Mouse (Mus musculus) lung, postnatal 0 days (tissue): ENCODE data around the gene Col20a1. TPM values are rescaled to one million over a fixed set of nuclear protein-coding genes. Genes with fewer than 3 reads are reported as not detected.

Experiments used
- ATAC-seq: fragments of 200-750 bp; cut with Nextera tagmentation; 2 replicates; pipeline ENCODE4 v1.8.0; 2017; ENCODE audit warnings: moderate library complexity
- DNase-seq: peaks from one replicate; pipeline ENCODE4 v3.0.0-alpha.2; 2016; ENCODE audit warnings: low spot score
- H3K27ac ChIP-seq: fragments of 300-500 bp; sonication (generic); 2 replicates; pipeline ENCODE4 v1.5.1; 2014; ENCODE audit warnings: antibody characterized with exemption, mild to moderate bottlenecking, low read length, mixed read lengths
- H3K27me3 ChIP-seq: fragments of 300-500 bp; sonication (generic); replicated peaks from 2 replicates; pipeline ENCODE4 v1.6.1; 2014; ENCODE audit warnings: low read length, mixed read lengths; ENCODE audit not compliant: insufficient read depth
- H3K36me3 ChIP-seq: fragments of 300-500 bp; sonication (generic); 2 replicates; pipeline ENCODE4 v1.6.1; 2014; ENCODE audit warnings: low read length, mixed read lengths; ENCODE audit not compliant: insufficient read depth
- H3K4me1 ChIP-seq: fragments of 300-500 bp; sonication (generic); 2 replicates; pipeline ENCODE4 v1.6.1; 2014; ENCODE audit warnings: antibody characterized with exemption, low read depth, low read length, mixed read lengths; ENCODE audit not compliant: insufficient read depth
- H3K4me2 ChIP-seq: fragments of 300-500 bp; sonication (generic); replicated peaks from 2 replicates; pipeline ENCODE4 v1.6.1; 2014; ENCODE audit warnings: low read depth, mild to moderate bottlenecking, low read length, moderate library complexity, mixed read lengths
- H3K4me3 ChIP-seq: fragments of 300-500 bp; sonication (generic); 2 replicates; pipeline ENCODE4 v1.5.1; 2014; ENCODE audit warnings: low read depth, low read length
- H3K9ac ChIP-seq: fragments of 300-500 bp; sonication (generic); replicated peaks from 2 replicates; pipeline ENCODE4 v1.6.1; 2014; ENCODE audit warnings: low read depth, mild to moderate bottlenecking
- H3K9me3 ChIP-seq: fragments of 300-500 bp; sonication (generic); 2 replicates; pipeline ENCODE4 v1.6.1; 2016; ENCODE audit warnings: low read length, mixed read lengths
- CTCF ChIP-seq: IDR thresholded peaks from 2 replicates; pipeline ENCODE4 v1.5.1; 2016; ENCODE audit warnings: antibody characterized with exemption, mild to moderate bottlenecking
- EP300 ChIP-seq: IDR thresholded peaks from 2 replicates; pipeline ENCODE4 v1.6.1; 2016; ENCODE audit warnings: antibody characterized with exemption, mild to moderate bottlenecking, control low read depth
- WGBS: fragments of 180-500 bp; shearing (Covaris S2); extraction: QIAGEN DNeasy Blood & Tissue Kit; methylation state at CpG from one replicate; pipeline ENCODE4 v1.1.7; 2014; 5-methylcytosine and 5-hydroxymethylcytosine counted together
- polyA plus RNA-seq: library from polyadenylated mRNA; unstranded; fragments of >200 nt; fragmentation: Nextera tagmentation; extraction: Ambion mirVana; gene quantifications from 2 replicates; pipeline ENCODE4 v1.2.1, GENCODE M21; 2015

Col20a1 gene
- polyA plus RNA-seq, 1 experiment from 2014 or later, result 0.20 TPM

DNA sequence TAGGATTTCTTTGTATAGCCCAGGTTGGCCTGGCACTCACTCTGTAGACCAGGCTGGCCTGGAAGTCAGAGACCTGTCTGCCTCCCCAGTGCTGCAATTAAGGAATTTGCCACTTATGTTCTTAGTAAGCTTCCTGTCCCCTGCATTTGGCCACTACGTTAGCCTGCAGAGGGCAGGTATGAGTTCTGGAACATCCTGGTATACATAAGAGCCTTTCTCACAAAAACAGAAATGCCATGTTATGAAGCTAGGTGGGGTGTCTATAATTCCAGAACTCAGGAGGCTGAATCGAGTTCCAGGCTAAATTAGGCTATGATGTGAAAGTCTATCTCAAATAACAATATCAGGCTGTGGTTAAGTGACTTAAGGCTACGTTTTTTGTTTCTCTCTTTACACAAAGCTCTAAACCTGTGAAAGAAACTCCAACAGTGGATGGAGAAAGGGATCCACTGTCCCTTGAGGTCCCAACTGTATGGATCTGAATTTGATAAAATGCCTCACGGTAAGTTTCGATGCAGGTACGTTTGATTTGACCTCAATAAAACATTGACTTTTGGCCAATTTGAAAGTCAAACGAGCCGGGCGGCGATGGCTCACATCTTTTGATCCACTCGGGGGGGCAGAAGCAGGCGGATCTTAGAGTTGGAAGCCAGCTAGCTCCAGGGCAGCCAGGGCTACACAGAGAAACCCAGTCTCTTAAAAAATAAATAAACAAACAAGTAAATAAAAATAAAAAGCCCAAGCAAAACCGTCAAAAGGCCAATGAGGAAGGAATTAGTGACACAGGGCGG lies 20.0 kb upstream of the Col20a1 start:
- DNase-seq, result peak; percentile 65

DNA sequence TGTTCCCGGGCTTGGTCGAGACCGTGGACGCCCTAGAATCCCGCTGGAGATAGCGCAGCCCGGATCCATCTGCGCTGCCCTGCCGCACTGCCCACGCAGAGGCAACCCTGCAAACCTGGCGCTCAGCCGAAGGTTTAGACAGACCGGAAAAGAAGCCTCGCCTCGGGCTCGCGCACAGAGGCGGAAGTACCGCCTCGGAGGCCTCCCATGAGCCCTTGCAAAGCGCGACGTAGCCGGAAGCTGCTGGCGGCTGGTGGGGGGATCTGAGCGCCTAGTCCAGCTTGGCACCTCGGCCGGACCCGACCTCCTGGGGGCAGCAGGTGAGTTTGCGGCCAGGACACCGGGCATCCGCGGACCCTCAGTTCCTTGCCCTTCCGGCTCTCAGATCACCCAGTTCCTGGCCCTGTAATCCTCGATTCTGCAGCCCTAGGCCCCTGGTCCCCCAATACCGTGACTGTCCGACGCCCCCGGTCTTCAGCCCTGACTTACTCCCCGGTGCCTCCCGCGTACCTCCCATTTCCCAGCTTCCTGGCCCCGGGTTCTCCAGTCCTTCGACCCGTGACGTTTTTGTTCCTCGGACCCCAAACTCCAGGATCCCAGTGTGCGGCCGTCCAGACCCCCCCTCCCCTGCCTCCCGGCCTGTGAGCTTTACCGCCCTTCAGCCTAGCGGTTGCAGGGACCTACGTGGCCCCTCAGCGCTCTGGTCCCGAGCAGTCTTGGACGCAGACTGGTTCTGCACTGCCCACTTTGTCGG lies 19.1 kb upstream of the Col20a1 start, which contains the start of gene Arfgap1:
Gene Arfgap1, plus strand, starts transcription at position 216 of the 754 bp plus-strand sequence.
- peak within 1 kb of the TSS; percentile 88 for H3K4me2 ChIP-seq
- H3K4me3 ChIP-seq, result peak within 1 kb of the TSS; percentile 77
- DNase-seq (peak; percentile 98), ATAC-seq (peak; percentile 95)
- H3K27me3 ChIP-seq, result no peaks in the 10 kb centered on the region
- peaks cover 20% of the 10 kb centered on the region for H3K36me3 ChIP-seq
- H3K4me1 ChIP-seq, result peaks cover 3% of the 10 kb centered on the region; the same call in 1 of the 2 replicates
- under 1% methylated on average over 57 of the region's 57 CpGs for WGBS
- H3K27ac ChIP-seq, result peak within 1 kb of the TSS; percentile 78
- TF ChIP-seq EP300 (no peak), CTCF (no peak; the same call in 1 of the 2 replicates)
- peak within 1 kb of the TSS; percentile 97 for H3K9ac ChIP-seq
- H3K9me3 ChIP-seq, result no peaks in the 10 kb centered on the region

More for the DNA sequence above, 20.0 kb upstream of the Col20a1 start:
- WGBS, result 9% methylated on average over 14 of the region's 14 CpGs
- TF ChIP-seq CTCF, result peak; percentile 61
- TF ChIP-seq EP300, result no peak
- H3K4me1 ChIP-seq, result peaks cover 3% of the 10 kb centered on the region; the same call in 1 of the 2 replicates
- peaks cover 11% of the 10 kb centered on the region for H3K36me3 ChIP-seq
- peak overlapping the region; percentile 88 for H3K4me2 ChIP-seq
- no peaks in the 10 kb centered on the region for H3K27me3 ChIP-seq
- H3K27ac ChIP-seq, result peak overlapping the region; percentile 78
- H3K9me3 ChIP-seq, result no peaks in the 10 kb centered on the region
- peak overlapping the region; percentile 97 for H3K9ac ChIP-seq
- peak; percentile 25; the same call in 1 of the 2 replicates for ATAC-seq
- H3K4me3 ChIP-seq, result peak overlapping the region; percentile 77

GRCm38 (mm10) chr2:180981133-180981532 lies 5.2 kb upstream of the Col20a1 start:
- H3K9me3 ChIP-seq, result no peaks in the 10 kb centered on the region
- H3K4me2 ChIP-seq, result no peak overlapping the region
- H3K36me3 ChIP-seq, result peaks cover 52% of the 10 kb centered on the region
- H3K4me1 ChIP-seq, result no peaks in the 10 kb centered on the region
- H3K27ac ChIP-seq, result no peak overlapping the region
- no peak for DNase-seq
- 82% methylated on average over 6 of the region's 6 CpGs for WGBS
- no peaks in the 10 kb centered on the region for H3K27me3 ChIP-seq
- no peak overlapping the region for H3K9ac ChIP-seq
- no peak for ATAC-seq
- TF ChIP-seq EP300 (no peak), CTCF (no peak)
- no peak overlapping the region for H3K4me3 ChIP-seq

GRCm38 (mm10) chr2:180985635-180986034 lies 700 bp upstream of the Col20a1 start:
- DNase-seq, result no peak
- Histone ChIP-seq H3K27ac (no peak overlapping the region), H3K4me1 (no peaks in the 10 kb centered on the region), H3K4me3 (no peak overlapping the region), H3K36me3 (peaks cover 12% of the 10 kb centered on the region), H3K9ac (no peak overlapping the region), H3K4me2 (no peak overlapping the region), H3K9me3 (no peaks in the 10 kb centered on the region), H3K27me3 (no peaks in the 10 kb centered on the region)
- no peak for ATAC-seq
- WGBS, result 67% methylated on average over 2 of the region's 2 CpGs
- TF ChIP-seq EP300, result no peak
- no peak for TF ChIP-seq CTCF

DNA sequence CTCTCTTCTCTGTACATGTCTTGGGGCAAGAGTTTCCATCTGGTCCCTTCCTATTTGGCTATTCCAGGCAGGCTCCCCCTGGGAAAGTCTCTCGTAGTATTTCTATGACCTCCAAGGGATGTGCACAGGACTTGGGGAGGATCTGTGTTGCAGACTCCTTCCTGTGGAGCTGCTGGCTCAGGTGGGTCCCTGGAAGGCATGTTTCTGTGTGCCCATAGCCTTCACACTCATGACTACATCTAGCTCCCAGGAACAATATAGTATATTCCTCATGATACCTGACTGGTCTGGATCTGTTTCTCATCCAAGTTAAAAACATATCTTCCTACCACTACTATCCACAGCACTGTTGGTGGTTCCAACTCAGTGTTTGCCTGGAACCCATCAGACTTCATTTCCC lies 666 bp downstream of the Col20a1 start:
- Histone ChIP-seq H3K4me1 (no peaks in the 10 kb centered on the region), H3K27ac (no peak overlapping the region), H3K9ac (no peak overlapping the region), H3K4me2 (no peak overlapping the region), H3K36me3 (peaks cover under 1% of the 10 kb centered on the region; the same call in 1 of the 2 replicates), H3K9me3 (no peaks in the 10 kb centered on the region), H3K4me3 (no peak overlapping the region), H3K27me3 (no peaks in the 10 kb centered on the region)
- no peak for DNase-seq
- WGBS, result 83% methylated on average over 1 of the region's 1 CpGs
- no peak for ATAC-seq
- TF ChIP-seq CTCF (no peak), EP300 (no peak)

DNA sequence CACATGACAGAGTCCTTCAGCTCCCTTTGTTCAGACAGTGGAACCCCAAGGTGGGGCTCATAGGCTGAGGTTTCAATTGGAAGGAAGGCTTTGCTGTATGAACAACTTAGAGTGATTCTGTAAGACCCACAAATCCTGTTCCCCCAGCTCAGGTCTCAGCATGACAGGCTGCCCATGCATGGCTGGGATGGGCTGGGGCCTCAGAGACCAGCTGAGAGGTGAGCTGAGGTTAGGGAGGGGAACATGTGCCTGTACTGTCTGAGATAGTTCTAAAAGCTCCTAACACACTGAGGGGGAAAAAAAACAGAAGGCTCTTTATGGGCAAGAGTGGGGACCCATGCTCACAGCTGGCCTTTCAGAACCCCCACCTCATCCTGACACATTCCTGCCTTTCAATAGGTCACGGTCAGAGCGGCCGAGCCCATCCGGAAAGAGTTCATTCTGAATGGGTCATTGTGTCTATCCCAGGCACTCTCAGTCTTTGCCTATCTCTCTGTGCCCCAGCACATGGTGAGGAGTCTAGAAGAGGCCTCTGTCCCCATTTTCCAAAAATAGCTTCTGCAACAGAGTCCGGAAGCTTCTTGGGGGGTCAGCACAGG lies 1.2 kb downstream of the Col20a1 start:
- WGBS, result 41% methylated on average over 5 of the region's 5 CpGs
- Histone ChIP-seq H3K27me3 (no peaks in the 10 kb centered on the region), H3K4me3 (no peak overlapping the region), H3K9ac (no peak overlapping the region), H3K36me3 (no peaks in the 10 kb centered on the region), H3K27ac (no peak overlapping the region), H3K4me2 (no peak overlapping the region), H3K9me3 (no peaks in the 10 kb centered on the region), H3K4me1 (no peaks in the 10 kb centered on the region)
- TF ChIP-seq EP300 (no peak), CTCF (no peak)
- DNase-seq (no peak), ATAC-seq (no peak)
